Mouse (Mus musculus): ENCODE measurements around the gene Pa2g4. TPM values are rescaled to one million over a fixed set of nuclear protein-coding genes. Genes with fewer than 3 reads are reported as not detected.

Pa2g4 gene
- polyA plus RNA-seq, 1 experiment from 2014 or later = 262 TPM

Small RNA genes within 50 kb of the gene (microRNA-seq; reads per million reads assigned to microRNA genes)
- not detected for gene Gm47275
- gene Mir6916 = not detected
- gene Mir6917 = not detected

Other genes starting within 250 kb of the Pa2g4 start
- 245 and 259 TPM in 2 replicates for gene Cnpy2, start 243.5 kb downstream of the Pa2g4 start, polyA plus RNA-seq (2016; fragmentation: Nextera tagmentation; extraction: Ambion mirVana)
- 237 and 248 TPM in 2 replicates for gene Cs, start 228.3 kb downstream of the Pa2g4 start, polyA plus RNA-seq (2016; fragmentation: Nextera tagmentation; extraction: Ambion mirVana)
- gene Coq10a, start 197.0 kb downstream of the Pa2g4 start, polyA plus RNA-seq (2016; fragmentation: Nextera tagmentation; extraction: Ambion mirVana) = 13.2 and 18.8 TPM in 2 replicates
- gene Ankrd52, start 188.9 kb downstream of the Pa2g4 start, polyA plus RNA-seq (2016; fragmentation: Nextera tagmentation; extraction: Ambion mirVana) = 9.0 and 9.2 TPM in 2 replicates
- gene Slc39a5, start 164.8 kb downstream of the Pa2g4 start, polyA plus RNA-seq (2016; fragmentation: Nextera tagmentation; extraction: Ambion mirVana) = 0.06 and 0.19 TPM in 2 replicates
- gene Nabp2, start 154.5 kb downstream of the Pa2g4 start, polyA plus RNA-seq (2016; fragmentation: Nextera tagmentation; extraction: Ambion mirVana) = 149 and 151 TPM in 2 replicates
- gene Rnf41, start 154.3 kb downstream of the Pa2g4 start, polyA plus RNA-seq (2016; fragmentation: Nextera tagmentation; extraction: Ambion mirVana) = 42.0 and 49.2 TPM in 2 replicates
- 75.2 and 110 TPM in 2 replicates for gene Smarcc2, start 106.7 kb downstream of the Pa2g4 start, polyA plus RNA-seq (2016; fragmentation: Nextera tagmentation; extraction: Ambion mirVana)
- 833 and 890 TPM in 2 replicates for gene Myl6, start 71.8 kb downstream of the Pa2g4 start, polyA plus RNA-seq (2016; fragmentation: Nextera tagmentation; extraction: Ambion mirVana)
- 1.8 and 2.9 TPM in 2 replicates for gene Myl6b, start 67.3 kb downstream of the Pa2g4 start, polyA plus RNA-seq (2016; fragmentation: Nextera tagmentation; extraction: Ambion mirVana)
- 17.2 and 23.6 TPM in 2 replicates for gene Esyt1, start 40.1 kb downstream of the Pa2g4 start, polyA plus RNA-seq (2016; fragmentation: Nextera tagmentation; extraction: Ambion mirVana)
- gene Zc3h10, start 18.2 kb downstream of the Pa2g4 start, polyA plus RNA-seq (2016; fragmentation: Nextera tagmentation; extraction: Ambion mirVana) = 15.4 and 19.5 TPM in 2 replicates
- 2,872 and 3,266 TPM in 2 replicates for gene Rpl41, start 16.7 kb downstream of the Pa2g4 start, polyA plus RNA-seq (2016; fragmentation: Nextera tagmentation; extraction: Ambion mirVana)
- 0.72 and 1.4 TPM in 2 replicates for gene Erbb3, start 23.7 kb upstream of the Pa2g4 start, polyA plus RNA-seq (2016; fragmentation: Nextera tagmentation; extraction: Ambion mirVana)
- 460 and 529 TPM in 2 replicates for gene Rps26, start 60.8 kb upstream of the Pa2g4 start, polyA plus RNA-seq (2016; fragmentation: Nextera tagmentation; extraction: Ambion mirVana)
- gene Ikzf4, start 80.0 kb upstream of the Pa2g4 start, polyA plus RNA-seq (2016; fragmentation: Nextera tagmentation; extraction: Ambion mirVana) = 2.8 and 3.6 TPM in 2 replicates
- 13.9 and 14.9 TPM in 2 replicates for gene Suox, start 108.1 kb upstream of the Pa2g4 start, polyA plus RNA-seq (2016; fragmentation: Nextera tagmentation; extraction: Ambion mirVana)
- 73.3 and 86.3 TPM in 2 replicates for gene Rab5b, start 130.3 kb upstream of the Pa2g4 start, polyA plus RNA-seq (2016; fragmentation: Nextera tagmentation; extraction: Ambion mirVana)
- 3.9 and 6.7 TPM in 2 replicates for gene Pmel, start 138.2 kb upstream of the Pa2g4 start, polyA plus RNA-seq (2016; fragmentation: Nextera tagmentation; extraction: Ambion mirVana)
- 107 and 110 TPM in 2 replicates for gene Cdk2, start 139.0 kb upstream of the Pa2g4 start, polyA plus RNA-seq (2016; fragmentation: Nextera tagmentation; extraction: Ambion mirVana)
- 3.7 and 4.7 TPM in 2 replicates for gene Dgka, start 178.9 kb upstream of the Pa2g4 start, polyA plus RNA-seq (2016; fragmentation: Nextera tagmentation; extraction: Ambion mirVana)
- gene Pym1, start 181.9 kb upstream of the Pa2g4 start, polyA plus RNA-seq (2016; fragmentation: Nextera tagmentation; extraction: Ambion mirVana) = 56.6 and 59.1 TPM in 2 replicates
- gene Mmp19, start 224.9 kb upstream of the Pa2g4 start, polyA plus RNA-seq (2016; fragmentation: Nextera tagmentation; extraction: Ambion mirVana) = 0.44 and 0.66 TPM in 2 replicates
- gene Dnajc14, start 238.1 kb upstream of the Pa2g4 start, polyA plus RNA-seq (2016; fragmentation: Nextera tagmentation; extraction: Ambion mirVana) = 50.7 and 57.8 TPM in 2 replicates
- 22.1 and 24.3 TPM in 2 replicates for gene Tmem198b, start 238.4 kb upstream of the Pa2g4 start, polyA plus RNA-seq (2016; fragmentation: Nextera tagmentation; extraction: Ambion mirVana)